Mouse (Mus musculus) spleen, embryonic (tissue): Measurements from ENCODE around the gene Cacnb2.

Experiments
- CTCF ChIA-PET: fragments of 350-600 bp; sonication (Branson Sonifier 250); formaldehyde crosslinking; loops from one replicate; lab custom pipeline; 2022; lab: Charles Lee

The Cacnb2 gene

DNA sequence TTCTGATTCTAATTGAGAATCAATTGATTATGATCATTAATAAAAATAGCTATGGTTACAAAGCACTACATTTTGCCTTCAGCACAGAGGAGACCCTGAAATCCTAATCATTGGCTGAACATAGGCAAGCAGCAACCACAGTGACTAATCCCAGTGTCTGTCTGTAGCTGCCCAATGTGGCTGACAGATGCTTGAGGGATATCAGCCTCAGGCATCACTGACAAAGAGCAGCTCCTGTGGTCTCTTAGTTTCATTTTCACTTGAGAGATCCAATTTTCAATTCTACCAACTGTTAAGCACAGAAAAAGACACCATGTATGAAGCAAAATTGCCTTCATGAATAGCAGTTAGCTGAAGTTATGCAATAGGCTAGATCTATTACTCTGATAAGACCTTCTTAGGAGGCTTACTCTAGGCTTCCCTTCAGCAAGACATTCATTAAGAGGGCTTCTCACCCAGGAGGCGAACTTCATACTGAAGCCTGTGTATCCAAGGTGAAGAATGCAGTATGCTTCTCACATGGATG lies 358.1 kb downstream of the Cacnb2 start:
- CTCF ChIA-PET, result interaction anchor here (0.6 kb wide), 1 partner anchor 95 kb away, joined by 3 read pairs; no protein-coding TSS in a partner anchor

DNA sequence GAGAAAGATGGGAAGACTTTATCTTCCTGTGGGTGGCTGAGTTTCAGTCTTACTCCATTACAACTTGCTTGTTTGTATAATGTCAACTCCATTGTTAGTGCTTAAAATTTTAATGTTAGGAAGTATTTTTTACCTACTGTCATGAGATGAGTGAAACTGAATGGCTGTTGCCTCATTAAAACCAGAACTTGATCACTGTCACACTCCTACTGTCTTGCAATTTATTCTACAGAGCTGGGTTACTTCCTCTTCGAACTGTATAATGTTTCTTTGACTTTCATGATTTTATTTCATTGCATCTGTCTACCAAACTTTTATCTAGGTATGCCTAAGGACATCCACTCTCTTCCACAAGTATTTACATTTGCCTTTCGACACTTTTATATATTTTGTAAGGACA lies 358.6 kb downstream of the Cacnb2 start:
- CTCF ChIA-PET, result no interaction called here

DNA sequence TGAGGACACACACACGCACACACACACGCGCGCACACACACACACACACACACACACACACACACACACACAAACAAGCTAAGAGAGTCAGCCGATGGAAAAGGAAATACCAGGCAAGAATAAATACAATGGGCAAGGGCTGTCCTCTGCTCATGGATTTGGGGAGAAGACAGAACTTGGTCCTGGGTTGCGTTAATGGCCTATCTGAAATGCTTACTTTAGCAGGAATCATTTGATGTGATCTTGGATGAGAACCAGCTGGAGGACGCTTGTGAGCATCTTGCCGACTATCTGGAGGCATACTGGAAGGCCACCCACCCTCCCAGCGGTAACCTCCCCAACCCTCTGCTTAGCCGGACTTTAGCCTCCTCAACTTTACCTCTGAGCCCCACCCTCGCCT lies 381.1 kb downstream of the Cacnb2 start:
- CTCF ChIA-PET, result no interaction called here

DNA sequence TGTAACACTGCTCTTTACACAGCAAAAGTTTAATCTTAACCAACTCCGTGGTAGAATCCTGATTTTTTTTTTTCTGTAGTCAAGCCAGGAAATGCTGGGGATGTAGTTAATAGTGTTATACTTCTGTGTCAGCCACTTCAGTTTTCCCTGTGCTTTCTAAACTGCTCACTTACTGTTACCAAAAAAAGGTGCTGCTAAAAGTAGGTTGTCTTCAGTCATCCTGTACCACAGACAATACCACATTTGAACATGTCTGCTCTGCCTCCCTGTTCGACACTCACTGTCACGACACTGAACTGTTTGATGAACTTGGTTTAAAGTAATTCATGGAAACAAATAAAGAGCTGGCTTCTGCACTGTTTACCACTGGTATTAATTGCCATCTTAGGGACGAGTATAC lies 385.6 kb downstream of the Cacnb2 start:
- CTCF ChIA-PET, result no interaction called here

DNA sequence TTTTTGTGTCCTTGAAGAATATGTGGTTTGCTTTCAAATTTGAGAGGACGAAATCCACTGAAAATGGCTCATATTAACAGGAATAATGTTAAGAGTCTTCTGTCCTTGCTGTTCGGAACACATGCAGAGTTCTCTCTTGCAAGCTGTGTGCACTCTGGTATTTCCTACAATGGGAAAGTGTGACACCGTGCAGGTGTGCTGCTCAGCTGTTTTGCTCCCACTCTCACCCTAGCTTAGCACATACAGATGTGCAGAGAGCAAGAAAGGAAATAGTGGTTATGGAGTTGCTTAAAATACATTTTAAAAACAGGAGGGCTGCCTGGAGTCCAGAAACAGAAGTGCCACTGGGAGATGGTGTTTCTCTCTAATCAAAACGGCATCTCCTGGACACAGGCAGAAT lies 386.5 kb downstream of the Cacnb2 start:
- CTCF ChIA-PET, result no interaction called here

DNA sequence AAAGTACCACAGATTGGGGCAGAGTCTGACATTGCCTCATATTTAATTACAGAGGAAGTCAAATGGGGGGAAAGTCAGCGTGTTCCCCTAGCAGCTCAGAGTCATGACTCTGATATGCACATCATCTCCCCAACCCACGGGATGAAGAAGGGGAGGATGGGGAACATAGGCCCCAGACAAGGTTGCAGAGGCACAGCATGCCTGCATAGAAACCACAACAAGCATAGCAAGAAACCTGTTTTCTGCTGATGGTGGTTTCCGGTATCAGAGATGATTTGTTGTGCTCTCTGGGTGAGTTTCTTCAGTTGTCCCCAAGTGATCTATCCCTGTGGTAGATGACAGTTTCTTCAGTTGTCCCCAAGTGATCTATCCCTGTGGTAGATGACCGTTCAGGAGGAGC lies 389.6 kb downstream of the Cacnb2 start:
- CTCF ChIA-PET, result no interaction called here

DNA sequence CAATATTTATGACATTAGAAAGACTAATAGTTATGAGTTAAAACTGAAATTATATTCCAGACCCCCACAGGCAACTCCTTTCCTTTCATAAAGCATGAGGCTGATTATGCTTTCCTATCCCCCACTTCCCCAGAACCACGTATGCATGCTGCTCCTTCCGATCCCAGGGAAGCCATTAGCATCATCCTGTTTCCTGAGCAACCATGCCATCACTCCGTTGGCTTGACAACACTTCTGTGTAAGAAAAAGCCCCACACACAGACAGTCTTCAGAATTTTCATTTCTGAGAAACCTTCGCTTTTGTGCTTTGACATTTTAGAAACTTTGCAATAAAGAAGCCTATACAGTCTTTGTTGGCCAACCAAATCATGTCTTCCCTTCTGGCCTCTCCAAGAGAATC lies 393.1 kb downstream of the Cacnb2 start:
- CTCF ChIA-PET, result no interaction called here

DNA sequence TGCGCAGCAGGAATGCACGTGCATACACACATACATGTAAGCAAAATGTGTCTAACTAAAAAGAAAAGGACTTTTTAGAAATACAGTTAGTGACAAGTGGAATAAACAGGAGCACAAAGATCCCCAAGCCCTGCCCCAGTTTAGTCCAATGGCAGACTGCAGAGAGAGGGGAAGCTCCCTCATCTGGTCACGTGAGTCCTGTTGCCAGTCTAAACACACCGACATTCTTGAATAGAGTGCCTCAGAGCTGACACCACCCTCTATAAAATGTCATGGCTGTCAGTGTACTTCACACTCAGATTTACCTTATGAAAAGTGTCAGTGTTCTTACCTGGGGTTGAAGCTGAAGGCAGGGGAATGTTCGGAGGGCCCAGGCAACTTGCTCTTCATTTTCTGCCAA lies 394.9 kb downstream of the Cacnb2 start:
- CTCF ChIA-PET, result no interaction called here

DNA sequence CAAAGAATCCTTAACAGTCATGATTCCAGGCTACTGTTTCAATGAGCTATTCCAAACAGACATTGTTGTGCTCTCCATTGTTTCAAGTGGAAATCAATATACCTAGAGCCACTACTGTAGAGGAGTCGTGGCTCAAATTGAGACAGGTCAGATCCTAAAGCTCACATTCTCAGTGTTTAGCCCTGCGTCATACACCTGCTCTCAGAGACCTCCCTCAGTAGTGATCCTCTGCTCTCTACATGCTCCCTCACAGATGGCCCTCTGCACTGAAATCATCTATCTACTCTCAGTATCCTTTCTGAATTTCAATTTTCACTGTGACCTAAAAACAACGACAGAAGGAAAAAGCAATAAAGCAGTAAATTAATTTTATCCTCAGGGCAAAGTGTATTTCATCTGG lies 404.6 kb downstream of the Cacnb2 start:
- CTCF ChIA-PET, result no interaction called here

DNA sequence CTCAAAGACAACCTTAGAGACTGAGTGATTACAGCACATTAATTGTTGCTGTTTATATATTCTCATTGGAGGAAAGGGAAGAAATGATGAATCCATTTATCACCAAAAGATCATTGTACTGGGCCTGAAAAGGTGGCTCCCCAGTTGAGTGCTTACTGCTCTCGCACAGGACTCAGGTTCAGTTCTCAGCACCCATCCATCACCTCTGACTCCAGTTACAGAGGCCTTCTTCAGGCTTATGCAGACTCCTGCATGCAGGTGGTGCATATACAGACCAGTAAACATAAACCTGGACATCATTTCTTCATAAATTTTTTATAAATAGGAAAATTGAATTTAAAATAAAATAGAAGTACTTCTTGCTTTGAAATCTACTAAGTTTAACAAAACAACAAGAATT lies 405.2 kb downstream of the Cacnb2 start:
- CTCF ChIA-PET, result no interaction called here

DNA sequence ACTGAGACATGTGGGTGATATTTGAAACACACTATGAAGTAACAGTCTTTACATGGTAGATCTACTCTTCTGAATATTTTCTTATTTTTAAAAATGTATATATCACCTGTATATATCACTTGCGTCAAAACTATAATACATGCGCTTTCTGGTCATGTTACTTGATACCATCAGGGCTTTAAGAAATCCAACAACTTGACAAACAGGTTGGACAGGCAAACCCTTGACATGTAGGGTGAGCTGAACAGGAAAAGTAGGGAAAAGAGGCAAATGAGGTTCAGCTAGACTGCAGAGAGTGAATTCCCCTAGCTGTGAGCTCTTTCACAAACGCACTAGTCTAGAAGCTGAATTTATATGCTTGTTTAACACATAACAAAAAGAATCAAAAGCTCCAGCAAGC lies 423.9 kb downstream of the Cacnb2 start:
- CTCF ChIA-PET, result no interaction called here

DNA sequence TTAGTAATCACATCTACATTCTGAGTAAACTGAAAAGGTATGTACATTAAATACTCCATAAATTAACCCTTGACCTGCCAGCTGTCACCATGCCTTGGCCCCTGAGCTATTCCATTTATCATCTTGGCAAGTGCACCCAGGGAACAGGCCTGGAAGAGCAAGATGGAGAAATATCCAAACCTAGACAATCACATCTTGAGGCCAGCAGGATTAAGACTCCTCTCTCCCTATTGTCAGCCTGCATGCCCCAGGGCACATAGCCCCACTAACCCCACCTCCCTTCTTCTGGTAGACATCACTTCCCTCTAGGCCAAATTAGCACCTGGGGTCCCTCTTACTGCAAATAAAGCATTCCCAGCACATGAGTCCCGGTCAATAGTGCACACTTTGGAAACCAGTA lies 424.9 kb downstream of the Cacnb2 start:
- CTCF ChIA-PET, result no interaction called here
